Mouse (Mus musculus): ENCODE data around the gene Tnk1.

The Tnk1 gene

DNA sequence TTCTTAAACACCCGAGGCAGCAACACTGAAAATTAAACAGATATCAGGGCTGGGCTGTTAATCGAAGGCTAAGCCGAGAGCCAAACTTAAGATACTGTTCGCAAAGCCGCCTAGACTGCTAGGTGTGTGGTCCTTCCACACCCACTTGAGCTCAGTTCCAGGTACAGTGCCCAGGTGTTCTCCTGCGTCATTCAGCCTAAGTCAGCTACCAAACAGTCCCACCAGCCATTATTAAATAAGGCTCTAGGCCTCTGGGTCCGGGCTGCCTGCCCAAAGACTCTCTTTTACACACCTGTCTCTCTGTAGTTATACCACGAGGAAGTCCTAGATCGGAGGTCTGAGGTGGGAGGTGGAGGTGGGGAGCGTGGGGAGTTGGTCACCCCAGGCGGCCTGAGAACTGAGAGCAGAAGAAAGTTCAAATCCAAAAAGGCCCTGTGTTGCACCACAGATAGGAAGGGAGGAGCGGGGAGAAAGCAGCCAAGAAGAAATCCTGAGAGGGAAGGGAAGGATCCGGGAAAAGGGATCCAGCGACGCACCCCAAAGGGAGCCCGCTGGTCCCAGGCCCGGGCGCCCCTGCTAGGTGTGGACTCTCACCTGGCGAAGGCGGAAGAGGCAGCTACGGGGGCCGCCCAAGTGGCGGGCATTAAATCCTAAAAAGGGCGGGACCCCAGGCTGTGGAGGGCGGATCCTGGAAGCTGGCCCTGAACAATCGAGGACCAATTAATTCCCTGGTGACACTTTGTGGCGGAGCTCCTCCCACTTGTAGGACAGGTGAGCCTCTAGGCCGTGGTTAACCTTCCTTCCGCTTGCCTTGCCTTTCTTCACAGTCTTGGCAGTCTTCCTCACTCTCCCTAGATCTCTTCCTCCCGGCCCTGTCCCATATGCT, at the start of gene Tnk1:
TSS of gene Tnk1 (minus strand) at position 618 of the 886 bp plus-strand sequence.
- DNase-seq (ENCODE audit: low read depth in 2 of 2, low spot score in 2 of 2): no peak

DNA sequence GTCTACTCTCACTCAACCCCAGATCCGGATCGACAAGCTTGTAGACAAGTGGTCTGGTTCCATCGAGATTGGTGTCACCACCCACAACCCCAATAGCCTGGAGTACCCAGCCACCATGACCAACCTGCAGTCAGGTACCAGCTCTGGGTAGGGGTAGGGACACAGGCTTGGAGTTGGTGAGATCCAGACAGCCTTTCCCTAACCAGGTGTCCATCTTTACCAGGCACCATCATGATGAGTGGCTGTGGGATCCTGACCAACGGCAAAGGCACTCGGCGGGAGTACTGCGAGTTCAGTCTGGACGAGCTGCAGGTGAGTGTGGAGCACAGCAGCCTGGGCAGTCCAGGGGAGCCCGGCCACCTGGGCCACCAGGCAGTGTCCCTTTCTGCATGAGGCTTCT, 45.8 kb upstream of the Tnk1 start:
- no peak for DNase-seq (ENCODE audit: low read depth in 2 of 2, low spot score in 2 of 2)

DNA sequence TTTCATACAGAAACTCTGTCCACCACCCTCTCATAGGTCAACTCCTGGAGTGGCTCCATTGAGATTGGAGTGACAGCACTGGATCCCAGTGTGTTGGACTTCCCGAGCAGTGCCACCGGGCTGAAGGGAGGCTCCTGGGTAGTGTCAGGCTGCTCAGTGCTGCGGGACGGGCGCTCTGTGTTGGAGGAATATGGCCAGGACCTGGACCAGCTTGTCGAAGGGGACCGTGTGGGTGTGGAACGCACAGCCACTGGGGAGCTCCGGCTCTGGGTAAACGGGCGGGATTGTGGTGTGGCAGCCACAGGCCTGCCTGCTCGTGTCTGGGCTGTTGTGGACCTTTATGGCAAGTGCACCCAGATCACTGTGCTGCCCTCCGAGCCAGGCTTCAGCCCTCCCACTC, 44.4 kb upstream of the Tnk1 start:
- no peak for DNase-seq (ENCODE audit: low read depth in 2 of 2, low spot score in 2 of 2)

DNA sequence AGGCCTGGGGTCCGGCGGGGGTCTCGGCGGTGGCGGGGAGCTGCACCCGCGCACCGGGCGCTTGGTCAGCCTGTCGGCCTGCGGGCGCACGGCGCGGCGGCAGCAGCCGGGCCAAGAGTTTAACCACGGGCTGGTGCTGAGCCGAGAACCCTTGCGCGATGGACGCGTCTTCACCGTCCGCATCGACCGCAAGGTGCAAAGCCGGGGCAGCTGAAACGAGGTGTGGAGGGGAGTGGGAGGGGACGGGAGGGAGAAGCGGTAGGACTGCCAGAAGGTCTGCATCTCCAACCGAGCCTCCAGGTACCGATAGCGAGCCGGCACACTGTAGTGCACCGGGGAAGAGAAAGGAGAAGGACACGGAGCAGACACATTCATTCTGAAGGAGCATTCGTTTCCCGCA, 43.5 kb upstream of the Tnk1 start:
- no peak for DNase-seq (ENCODE audit: low read depth in 2 of 2, low spot score in 2 of 2)

DNA sequence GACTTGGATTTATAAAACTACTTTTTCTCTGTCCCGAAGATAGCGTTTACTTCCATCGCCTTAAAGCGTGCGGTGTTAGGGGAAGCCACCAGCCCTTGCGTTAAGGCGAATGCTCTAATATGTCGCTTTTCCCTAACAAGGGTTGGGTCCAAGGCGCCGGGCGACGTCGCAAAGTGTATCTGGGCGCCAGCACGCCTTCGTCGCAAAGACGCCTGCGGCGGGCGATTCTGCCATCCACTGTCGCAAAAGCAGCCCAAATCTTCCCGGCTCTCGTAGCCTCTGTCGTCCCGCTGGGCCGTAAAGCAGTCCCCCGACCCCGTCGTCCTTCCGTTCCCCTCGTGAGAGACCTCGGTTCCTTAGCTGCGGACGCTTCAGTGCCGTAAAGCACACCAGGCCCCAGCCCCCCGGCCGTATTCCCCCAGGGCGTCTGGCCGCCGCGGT, 42.9 kb upstream of the Tnk1 start:
- DNase-seq (ENCODE audit: low read depth in 2 of 2, low spot score in 2 of 2): peak; percentile 77 to 81

DNA sequence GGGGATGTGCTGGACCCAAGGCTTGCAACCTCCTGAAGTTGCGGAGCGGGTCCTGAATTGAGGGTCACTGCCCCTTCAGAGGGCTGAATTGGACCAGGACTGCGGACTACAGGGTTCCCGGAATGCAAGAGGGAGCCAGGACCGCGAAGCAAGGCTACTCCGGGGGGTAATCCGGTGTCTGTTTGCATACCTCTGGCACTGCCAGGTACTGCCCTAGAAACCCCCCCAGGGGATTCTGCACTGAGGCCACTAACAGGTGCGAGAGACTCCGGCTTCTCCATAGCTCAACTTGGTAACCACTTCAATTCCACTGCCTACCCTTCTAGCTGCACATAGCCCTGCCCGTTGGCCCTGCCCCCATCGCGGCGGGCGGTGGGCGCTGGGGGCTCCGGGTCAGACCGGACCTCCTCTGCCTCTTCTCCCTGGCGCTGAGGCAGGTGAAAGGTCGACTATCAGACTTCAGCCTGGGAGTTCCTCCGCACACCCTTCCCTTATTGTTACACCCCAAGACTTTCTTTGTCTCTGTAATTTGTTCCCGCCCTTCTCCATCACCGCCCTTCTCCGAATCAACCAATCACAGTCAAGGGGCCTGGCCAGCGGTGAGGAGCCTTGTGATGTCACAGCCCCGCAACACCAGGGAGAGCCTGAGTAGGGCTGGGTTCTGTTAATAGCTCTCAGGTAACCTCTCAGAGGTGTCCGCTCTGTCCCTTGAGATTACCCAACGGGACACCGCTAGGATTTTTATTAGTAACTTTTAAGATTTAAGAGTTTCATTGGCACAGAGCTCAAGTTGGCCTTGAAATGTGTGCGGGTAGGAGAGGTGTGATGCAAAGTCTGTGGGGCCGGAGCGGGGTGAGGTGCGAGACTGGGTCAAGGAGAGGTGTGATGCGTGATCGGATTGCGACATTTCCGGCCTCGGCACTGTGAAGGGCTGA, 42.2 kb upstream of the Tnk1 start, which contains the start of the genes 2810408A11Rik and Neurl4:
TSS of gene 2810408A11Rik (minus strand) at position 517 of the 935 bp plus-strand sequence.
TSS of gene Neurl4 (plus strand) at position 602 of the 935 bp plus-strand sequence.
- peak; percentile 74 to 86 for DNase-seq (ENCODE audit: low read depth in 2 of 2, low spot score in 2 of 2)

DNA sequence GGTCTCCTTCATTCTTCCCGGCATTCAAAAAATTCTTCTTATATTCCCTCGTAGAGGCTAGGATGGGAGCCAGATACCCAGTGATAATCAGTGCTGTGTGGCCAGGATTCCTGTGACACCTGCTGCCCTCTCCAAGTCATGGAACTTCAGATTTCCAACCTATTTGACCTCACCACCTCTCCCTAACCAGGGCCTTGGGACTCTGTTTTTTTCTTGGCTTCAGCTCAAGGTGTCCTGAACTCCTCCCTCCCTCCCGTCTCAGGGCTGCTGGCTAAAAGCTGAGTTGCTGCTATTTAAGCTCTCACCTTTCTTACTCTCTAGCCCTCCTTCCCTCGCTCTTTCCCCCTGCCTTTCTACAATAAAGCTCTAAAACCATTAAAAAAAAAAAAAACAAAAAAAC, 41.3 kb upstream of the Tnk1 start:
- DNase-seq (ENCODE audit: low read depth in 2 of 2, low spot score in 2 of 2): no peak

DNA sequence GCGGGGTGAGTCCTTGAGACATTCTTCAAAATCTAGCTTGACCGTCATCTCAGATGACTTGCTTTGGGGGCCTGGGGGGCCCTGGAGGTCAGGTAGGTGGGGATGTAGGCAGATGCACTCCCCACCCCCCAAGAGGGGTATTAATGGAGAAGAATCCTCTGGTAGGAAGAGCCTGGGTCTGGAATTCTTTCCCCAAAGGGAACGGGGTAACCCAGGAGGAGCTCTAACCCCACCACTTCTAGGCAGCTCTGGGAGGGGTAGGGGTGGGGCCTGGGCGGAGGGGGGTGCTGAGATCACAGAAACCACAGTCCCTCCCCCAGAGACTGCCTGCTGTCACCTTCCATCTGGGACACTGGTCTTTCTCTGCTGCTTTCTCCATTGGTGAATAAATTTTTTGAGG, 36.8 kb upstream of the Tnk1 start, which contains the start of gene Acap1:
TSS of gene Acap1 (minus strand) at position 249 of the 400 bp plus-strand sequence.
- DNase-seq (ENCODE audit: low read depth in 2 of 2, low spot score in 2 of 2): peak in 1 of 2 experiments; percentile 52

DNA sequence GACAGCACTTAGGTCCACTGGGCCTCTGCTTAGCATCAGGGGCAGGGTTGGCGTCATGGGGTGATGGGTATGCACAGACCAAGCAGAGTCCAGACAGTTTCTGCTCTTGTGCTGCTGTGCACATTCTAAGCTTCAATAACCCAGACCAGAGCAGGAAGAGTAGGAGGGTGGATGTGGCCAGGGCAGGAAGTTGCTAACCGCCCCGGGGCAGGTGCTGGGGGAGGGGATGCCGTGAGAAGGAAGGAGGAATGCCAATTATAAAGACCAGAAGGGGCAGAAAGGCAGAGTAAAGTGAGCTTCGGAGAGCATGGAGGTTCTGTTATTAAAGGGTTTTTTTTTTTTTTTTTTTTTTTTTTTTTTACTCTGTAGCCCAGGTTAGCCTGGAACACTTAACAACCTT, 36.1 kb upstream of the Tnk1 start:
- DNase-seq (ENCODE audit: low read depth in 2 of 2, low spot score in 2 of 2): peak; percentile 58 to 77

DNA sequence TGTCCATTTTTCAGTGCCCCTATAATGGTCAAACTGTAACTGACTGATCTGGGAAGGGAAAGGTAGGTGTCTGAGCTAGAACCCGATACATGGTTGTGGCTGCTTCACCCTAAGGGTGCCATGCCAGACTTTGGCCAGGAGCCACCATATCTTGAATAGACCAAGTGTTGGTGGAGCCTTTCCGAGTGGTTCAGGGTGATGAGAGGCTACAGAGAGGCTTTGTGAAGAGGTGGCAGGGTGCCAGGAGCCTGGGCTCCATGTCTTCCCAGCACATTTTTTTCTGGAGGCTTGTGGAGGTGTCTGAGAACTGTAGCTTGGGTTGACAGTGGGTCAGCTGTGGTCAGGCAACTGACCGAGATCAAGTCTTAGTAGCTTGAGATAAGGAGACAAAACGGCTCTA, 33.0 kb upstream of the Tnk1 start:
- DNase-seq (ENCODE audit: low read depth in 2 of 2, low spot score in 2 of 2): no peak

DNA sequence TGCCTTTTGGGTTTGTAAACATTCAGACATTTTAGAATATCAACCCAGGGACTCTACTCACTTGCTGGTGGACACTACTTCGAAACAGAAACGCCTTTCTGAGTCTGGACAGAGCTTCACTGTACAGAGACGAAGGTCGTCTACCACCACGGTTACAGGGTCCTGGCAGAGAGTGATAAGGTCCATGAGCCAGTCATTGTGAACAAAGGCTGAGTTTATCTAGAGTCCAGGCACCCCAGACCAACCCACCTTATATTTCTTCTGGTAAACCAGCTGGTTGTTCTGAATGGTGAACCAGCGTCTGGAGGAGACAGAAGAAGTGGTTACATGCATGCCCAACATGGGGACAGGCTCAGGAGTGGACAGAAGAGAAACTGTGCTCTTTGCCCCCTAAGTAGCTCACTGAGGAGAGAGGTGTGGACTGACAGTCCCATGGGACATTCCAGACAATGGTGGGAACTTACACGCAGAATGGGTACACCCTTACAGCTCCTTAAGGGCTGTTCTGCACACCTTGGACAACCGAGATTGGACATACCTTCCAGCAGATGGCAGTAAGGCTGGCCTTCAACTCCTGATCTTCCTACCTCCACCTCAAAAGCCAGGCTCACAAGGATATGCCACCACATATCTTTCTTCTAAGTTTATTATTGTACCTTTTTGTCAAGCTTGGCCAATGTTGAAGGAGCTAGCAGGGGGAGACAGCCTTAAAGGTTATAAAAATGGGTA, 28.5 kb upstream of the Tnk1 start:
- DNase-seq (ENCODE audit: low read depth in 2 of 2, low spot score in 2 of 2): no peak

DNA sequence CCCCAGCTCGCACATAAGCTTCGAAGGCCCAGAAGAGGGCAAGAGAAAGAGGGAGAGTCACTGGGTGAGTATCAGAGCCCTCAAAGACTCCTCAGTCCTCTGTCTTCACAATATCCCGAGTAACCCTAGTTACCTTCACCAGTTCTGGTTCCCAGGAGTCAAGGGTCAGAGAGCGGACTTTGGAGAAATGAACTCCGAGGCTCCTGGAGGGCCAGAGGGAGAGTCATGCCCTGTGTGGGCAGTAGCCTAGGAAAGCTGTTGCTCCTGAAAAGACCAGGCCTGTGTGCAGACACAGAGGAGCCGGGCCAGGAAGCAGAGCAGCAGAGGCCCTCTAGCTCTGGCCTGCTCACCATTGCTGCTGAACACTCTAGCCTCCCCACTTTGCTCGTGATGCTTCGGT, 26.1 kb upstream of the Tnk1 start:
- no peak for DNase-seq (ENCODE audit: low read depth in 2 of 2, low spot score in 2 of 2)

DNA sequence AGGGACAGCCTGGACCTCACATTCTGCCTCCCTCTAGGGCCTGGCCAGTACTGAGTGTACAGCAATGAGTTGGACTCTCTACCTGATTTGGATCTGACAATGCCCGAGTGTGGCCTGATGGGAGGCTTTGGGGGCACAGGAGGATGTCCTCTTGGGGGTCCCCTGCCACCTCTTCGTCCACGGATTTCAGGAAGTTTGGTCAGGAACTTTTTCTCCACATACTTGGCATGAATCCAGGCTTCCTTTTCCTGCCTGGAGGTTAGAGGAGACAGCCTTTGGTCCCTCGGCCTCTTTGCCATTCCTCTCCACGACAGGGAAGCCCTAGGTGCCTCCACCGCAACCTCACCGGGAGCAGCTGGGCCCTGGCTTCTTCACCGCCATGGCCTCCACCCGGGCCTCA, 25.7 kb upstream of the Tnk1 start:
- DNase-seq (ENCODE audit: low read depth in 2 of 2, low spot score in 2 of 2): no peak

DNA sequence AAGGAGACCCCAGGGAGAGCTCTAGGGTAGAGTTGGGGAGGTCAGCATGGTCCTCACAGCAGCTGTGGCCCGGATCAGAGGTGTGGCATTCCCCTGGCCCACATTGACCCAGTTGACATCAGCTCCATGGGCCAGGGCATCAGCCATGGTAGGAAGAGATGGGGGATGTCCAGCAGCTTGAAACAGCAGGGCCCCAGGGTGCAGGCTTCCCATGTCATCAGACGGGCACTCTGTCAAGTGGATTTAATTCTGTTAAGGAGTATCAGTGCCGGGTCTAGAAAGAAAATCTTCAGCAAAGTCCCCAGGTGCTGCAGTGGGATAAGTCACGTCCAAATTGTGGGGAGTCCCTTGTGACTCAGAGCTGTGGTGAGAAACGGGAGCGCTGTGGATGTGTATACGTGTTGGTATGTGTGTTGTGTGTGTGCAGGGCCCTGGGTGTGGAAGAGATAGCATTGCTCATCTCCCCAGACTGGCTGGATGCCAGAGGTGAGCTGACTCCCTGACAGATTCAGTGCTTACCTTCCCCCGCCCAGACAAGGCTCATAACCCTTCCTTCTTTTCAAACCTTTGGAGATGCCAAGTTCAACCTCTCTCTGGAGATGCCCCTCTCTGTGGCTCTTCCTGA, 25.1 kb upstream of the Tnk1 start:
- no peak for DNase-seq (ENCODE audit: low read depth in 2 of 2, low spot score in 2 of 2)

DNA sequence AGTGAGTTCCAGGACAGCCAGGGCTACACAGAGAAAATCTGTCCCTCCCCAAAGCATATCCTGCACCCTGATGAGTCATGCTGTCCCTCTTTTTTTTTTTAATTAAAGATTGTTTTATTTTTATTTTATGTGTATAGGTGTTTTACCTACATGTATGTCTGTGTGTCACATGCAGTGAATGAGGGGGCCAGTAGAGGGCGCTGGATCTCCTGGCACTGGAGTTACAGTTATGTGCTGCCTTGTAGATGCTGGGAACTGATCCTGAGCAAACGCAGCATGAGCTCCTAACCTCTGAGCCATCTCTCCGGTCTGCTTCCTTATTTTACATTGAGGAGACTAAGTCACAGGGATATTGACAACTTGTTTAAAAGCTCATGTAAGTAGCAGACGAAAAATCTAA, 24.5 kb upstream of the Tnk1 start:
- peak; percentile 55 to 73 for DNase-seq (ENCODE audit: low read depth in 2 of 2, low spot score in 2 of 2)

DNA sequence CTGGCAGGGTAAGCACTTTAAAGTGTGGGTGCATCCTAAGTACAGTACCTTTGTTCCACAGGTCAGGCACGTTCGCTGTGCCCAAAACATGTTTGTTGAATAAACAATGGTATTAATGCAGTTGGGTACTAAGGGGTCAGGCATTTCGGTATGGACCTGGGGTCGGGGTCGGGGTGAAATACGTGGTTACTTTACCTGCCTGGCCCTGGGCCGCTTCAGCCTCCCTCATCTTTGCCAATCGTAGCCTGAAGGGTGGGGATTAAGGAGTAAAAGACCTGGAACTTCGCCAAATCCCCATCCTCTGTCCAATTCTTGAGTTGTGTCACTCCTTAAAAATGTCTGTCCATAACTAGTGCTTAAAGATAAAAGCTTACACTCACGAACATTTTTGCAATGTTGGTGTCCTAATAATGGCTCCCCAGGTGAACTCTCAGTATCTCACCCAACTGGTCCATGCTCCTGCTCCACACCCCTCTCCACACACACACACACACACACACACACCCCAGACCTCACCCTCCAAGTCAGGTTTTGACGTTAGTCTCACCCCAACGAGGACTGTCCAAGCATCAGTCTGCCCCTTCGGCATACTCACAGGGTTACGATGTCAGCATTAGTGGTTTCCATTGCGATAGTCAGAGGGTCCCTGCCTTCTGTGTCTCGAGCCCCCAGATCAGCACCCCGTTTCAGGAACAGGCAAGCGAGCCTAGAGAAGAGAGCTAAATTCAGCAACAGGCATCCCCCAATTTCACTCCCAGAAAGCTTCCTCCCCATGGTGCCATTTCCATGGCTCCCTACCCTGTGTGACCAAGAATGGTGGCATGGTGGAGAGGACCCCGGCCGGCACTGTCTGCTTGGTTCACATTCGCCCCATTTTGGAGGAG, 23.5 kb upstream of the Tnk1 start:
- DNase-seq (ENCODE audit: low read depth in 2 of 2, low spot score in 2 of 2): no peak

DNA sequence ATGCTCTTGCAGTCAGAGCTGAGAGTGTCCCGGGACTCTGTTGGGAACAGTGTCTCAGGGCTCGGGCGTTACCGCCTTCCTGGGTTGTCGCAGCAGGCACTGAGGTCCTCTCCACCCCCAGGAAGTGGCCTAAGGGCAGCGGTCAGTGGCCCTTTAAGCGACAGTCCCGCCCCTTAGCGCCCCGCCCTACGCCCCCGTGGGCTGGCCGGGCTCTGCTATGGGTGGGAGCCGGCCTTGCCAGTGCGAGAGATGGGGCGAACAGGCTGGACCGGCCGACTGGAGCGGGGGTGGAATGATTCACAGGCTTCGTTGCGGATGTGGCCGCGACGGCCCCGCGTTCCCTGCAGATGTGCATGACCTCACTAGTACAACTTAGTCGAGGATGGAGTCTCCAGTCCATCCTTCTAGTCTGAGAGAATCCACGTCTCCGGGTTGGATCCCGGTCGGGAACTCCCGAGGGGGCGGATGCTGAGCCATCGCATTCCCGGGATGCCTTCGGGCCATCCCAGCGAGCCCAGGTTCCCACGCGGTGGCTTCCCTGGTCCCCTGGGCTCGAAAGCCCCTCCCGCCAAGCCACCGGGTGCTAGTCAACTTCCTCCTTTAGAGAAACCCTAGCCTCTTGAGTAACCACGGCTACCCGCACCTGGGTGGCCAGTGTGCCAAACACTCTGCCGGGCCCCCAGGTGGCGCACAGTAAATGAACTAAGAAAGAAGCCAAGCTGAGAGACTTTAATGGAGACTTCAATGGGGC, 22.5 kb upstream of the Tnk1 start, which contains the start of gene Kctd11:
TSS of gene Kctd11 (minus strand) at position 554 of the 751 bp plus-strand sequence.
- DNase-seq (ENCODE audit: low read depth in 2 of 2, low spot score in 2 of 2): peak; percentile 57 to 59

DNA sequence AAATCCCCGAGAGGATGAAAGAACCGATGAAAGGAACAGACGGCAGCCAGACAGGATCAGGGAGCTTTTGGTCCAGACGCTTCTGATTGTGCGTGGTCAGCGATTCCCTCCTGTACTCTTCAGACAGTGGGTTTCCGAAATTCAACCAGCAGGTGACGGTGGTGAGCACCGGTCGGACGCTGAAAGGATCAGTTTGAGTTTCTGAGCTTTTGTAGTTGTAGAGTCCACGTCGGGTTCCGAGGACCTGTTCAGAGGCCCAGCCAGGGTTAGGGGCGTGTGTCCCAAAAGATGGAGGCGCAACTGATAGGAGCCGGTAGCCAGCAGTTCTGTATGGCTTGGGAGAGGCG, 21.9 kb upstream of the Tnk1 start:
- DNase-seq (ENCODE audit: low read depth in 2 of 2, low spot score in 2 of 2): peak; percentile 30 to 52

DNA sequence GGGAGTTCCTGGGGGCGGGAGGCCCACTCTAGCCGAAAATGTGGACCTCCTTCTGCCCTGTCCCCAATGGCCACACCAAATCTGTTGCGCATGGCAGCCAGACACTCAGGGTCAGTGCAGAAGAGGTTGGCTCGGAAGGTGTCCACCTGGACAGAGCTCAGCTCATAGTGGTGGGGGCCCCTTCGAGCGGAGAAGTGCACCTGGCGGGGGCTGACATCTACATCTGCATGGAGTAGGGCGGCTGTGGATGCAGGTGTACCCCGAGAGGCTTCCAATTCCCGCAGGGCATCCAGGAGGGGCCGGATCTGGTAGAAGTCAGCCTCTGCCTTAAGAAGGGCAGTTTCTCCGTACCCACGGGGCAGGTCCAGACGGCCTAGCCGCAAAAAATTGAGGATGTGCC, 21.2 kb upstream of the Tnk1 start:
- DNase-seq (ENCODE audit: low read depth in 2 of 2, low spot score in 2 of 2): no peak

Measured in CD8-positive naive resting alpha-beta T cell, adult 2 months (primary cell).